Mouse (Mus musculus) thymus, postnatal 10 days (tissue): ENCODE measurements at regions not wholly inside any gene's neighbourhood (a gene's known extent, or its start where the extent isn't known, plus 50 kb on each side); places are given as distances from the start of the nearest gene placed in this dataset.

Experiments used
- DNase-seq, 2 experiments: peaks; one replicate each; pipeline ENCODE4 v3.0.0; 2021; ENCODE audit warnings: low spot score in 2 of 2

- DNase-seq: no peak
These were observed 282.9 kb downstream of the Lyplal1 start for GRCm38 (mm10) chr1:185834171-185834570.

- no peak for DNase-seq
These were observed 280.4 kb downstream of the Lyplal1 start for GRCm38 (mm10) chr1:185836632-185837281.

GRCm38 (mm10) chr1:185842481-185842880, 274.6 kb downstream of the Lyplal1 start:
- no peak for DNase-seq

GRCm38 (mm10) chr1:185847161-185847560, 269.9 kb downstream of the Lyplal1 start:
- DNase-seq: no peak

- DNase-seq: no peak
These were observed 266.5 kb downstream of the Lyplal1 start for GRCm38 (mm10) chr1:185850590-185850989.

- DNase-seq: no peak
These were observed 265.7 kb downstream of the Lyplal1 start for GRCm38 (mm10) chr1:185851262-185851893.

- no peak for DNase-seq
These were observed 255.4 kb downstream of the Lyplal1 start for GRCm38 (mm10) chr1:185861692-185862091.

GRCm38 (mm10) chr1:185865945-185866344, 251.2 kb downstream of the Lyplal1 start:
- DNase-seq: no peak

- DNase-seq: no peak
These were observed 250.5 kb downstream of the Lyplal1 start for GRCm38 (mm10) chr1:185866612-185867011.

- DNase-seq: no peak
These were observed 250.1 kb downstream of the Lyplal1 start for GRCm38 (mm10) chr1:185867018-185867417.

GRCm38 (mm10) chr1:185868721-185869120, 248.4 kb downstream of the Lyplal1 start:
- no peak for DNase-seq

GRCm38 (mm10) chr1:185887031-185887430, 230.1 kb downstream of the Lyplal1 start:
- DNase-seq: no peak

GRCm38 (mm10) chr1:185891814-185892213, 225.3 kb downstream of the Lyplal1 start:
- DNase-seq: no peak

GRCm38 (mm10) chr1:185893421-185893820, 223.7 kb downstream of the Lyplal1 start:
- no peak for DNase-seq

- no peak for DNase-seq
These were observed 218.6 kb downstream of the Lyplal1 start for GRCm38 (mm10) chr1:185898475-185898874.

GRCm38 (mm10) chr1:185900316-185900715, 216.8 kb downstream of the Lyplal1 start:
- no peak for DNase-seq

GRCm38 (mm10) chr1:185902395-185902794, 214.7 kb downstream of the Lyplal1 start:
- no peak for DNase-seq

- DNase-seq: no peak
These were observed 211.4 kb downstream of the Lyplal1 start for GRCm38 (mm10) chr1:185905666-185906065.

GRCm38 (mm10) chr1:185915579-185915978, 201.5 kb downstream of the Lyplal1 start:
- DNase-seq: no peak

GRCm38 (mm10) chr1:185918663-185919062, 198.4 kb downstream of the Lyplal1 start:
- no peak for DNase-seq

- DNase-seq: no peak
These were observed 193.4 kb downstream of the Lyplal1 start for GRCm38 (mm10) chr1:185923723-185924122.

- DNase-seq: no peak
These were observed 188.1 kb downstream of the Lyplal1 start for GRCm38 (mm10) chr1:185929000-185929399.

- no peak for DNase-seq
These were observed 187.3 kb downstream of the Lyplal1 start for GRCm38 (mm10) chr1:185929761-185930160.

GRCm38 (mm10) chr1:185933623-185934022, 183.5 kb downstream of the Lyplal1 start:
- no peak for DNase-seq
